Mouse (Mus musculus): ENCODE results near the gene Fosl1.

Gene Fosl1

DNA sequence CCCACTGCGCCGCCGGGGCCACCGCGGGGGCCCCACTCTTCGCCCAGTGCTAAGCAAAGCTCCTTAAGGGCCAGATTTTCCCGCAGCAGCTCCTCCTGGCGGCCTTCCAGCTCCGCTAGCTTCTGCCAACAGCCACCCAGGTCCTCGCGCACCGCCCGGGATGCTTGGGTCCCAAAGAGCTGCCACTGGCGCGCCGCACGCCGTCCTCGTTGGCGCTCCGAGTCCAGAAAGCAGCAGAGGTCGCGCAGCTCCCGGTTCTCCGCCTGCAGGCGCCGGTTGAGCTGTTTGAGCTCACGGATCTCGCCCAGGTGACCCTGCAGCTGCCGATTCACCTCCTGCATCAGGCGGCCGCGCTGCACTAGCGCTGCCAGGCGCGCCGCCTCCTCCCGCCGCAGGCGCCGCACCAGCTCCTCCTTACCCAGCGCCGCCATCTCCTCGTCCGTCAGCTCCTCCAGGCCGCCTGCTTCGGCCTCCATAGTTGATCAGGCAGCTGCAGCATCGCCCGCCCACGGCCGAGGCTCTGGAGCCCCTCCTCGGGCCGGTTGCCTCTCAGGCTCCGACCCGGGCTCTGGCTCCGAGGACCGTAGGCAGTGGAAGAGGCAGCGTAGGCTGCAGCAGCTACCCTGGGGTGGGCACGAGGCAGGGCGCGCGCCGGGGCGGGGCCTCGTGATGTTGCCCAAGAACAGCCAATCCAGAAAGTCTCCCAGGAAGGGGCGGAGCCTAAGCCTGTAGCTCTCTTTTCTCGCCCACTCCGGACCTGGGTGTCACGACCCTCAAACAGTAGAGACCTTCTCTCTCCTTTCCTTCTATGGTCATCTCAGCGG, 9.8 kb downstream of the Fosl1 start:
- peak; percentile 94 for DNase-seq (ENCODE audit: low read depth, low spot score)

DNA sequence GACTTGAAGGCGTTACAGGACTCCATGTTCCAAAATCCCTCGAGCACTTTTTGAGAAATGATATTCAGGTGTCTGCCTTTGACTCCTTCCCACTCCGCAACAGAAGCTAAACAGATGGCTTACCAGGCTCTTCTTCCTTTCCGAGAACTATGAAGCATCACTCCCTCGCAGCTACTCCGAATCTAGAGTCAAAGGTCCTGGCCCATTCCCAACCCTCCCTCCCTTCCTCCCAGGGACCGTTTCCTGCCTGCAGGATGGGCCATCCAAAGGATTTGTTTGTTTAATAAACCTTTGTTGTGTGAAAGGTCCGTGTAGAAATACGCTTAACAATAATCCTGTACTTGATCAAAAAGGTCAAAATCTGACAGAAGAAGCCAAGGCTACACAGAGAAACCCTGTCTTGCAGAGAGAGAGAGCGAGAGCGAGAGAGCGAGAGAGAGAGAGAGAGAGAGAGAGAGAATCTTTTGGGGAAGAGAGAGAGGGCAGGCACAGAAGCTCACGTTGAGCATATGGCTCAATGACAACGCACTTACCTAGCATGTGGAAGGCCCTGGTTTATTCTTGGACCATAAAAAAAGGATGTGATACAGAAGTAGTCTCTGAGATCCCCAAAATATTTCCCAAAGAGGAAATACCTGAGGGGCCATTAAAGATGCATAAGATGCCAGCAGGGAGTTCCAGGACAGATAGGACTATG, 10.5 kb downstream of the Fosl1 start, which contains the start of gene Ccdc85b:
Gene Ccdc85b (minus strand): TSS at position 149 of the 697 bp plus-strand sequence.
- no peak for DNase-seq (ENCODE audit: low read depth, low spot score)

GRCm38 (mm10) chr19:5459019-5459418, 11.7 kb downstream of the Fosl1 start:
- DNase-seq (ENCODE audit: low read depth, low spot score) = no peak

DNA sequence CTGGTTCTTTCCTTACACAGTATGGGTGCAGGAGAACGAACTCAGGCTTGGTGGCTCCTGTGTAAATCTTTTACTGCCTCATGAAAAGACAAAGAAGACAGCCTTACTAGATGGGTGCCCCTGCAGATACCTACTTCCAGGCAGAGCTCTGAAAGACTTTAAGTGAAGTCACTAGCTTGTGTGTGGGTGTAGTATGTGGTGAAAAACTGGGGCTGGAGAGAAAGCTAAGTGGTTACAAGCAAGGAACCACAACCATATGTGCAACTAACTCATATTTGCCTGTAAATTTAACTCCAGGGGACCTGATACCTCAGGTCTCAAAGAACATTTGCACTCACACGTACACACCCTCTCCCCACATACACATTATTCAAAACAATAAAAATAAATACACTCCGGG, 12.5 kb downstream of the Fosl1 start:
- peak; percentile 45 for DNase-seq (ENCODE audit: low read depth, low spot score)

- peak; percentile 89 for DNase-seq (ENCODE audit: low read depth, low spot score)
Observed at GRCm38 (mm10) chr19:5460465-5460911, 13.1 kb downstream of the Fosl1 start, which contains the start of gene Fibp. Gene Fibp, plus strand, starts transcription at chr19:5460615.

- no peak for DNase-seq (ENCODE audit: low read depth, low spot score)
Observed at GRCm38 (mm10) chr19:5461411-5461810, 14.1 kb downstream of the Fosl1 start.

- no peak for DNase-seq (ENCODE audit: low read depth, low spot score)
Observed at GRCm38 (mm10) chr19:5463212-5463611, 15.9 kb downstream of the Fosl1 start.

DNA sequence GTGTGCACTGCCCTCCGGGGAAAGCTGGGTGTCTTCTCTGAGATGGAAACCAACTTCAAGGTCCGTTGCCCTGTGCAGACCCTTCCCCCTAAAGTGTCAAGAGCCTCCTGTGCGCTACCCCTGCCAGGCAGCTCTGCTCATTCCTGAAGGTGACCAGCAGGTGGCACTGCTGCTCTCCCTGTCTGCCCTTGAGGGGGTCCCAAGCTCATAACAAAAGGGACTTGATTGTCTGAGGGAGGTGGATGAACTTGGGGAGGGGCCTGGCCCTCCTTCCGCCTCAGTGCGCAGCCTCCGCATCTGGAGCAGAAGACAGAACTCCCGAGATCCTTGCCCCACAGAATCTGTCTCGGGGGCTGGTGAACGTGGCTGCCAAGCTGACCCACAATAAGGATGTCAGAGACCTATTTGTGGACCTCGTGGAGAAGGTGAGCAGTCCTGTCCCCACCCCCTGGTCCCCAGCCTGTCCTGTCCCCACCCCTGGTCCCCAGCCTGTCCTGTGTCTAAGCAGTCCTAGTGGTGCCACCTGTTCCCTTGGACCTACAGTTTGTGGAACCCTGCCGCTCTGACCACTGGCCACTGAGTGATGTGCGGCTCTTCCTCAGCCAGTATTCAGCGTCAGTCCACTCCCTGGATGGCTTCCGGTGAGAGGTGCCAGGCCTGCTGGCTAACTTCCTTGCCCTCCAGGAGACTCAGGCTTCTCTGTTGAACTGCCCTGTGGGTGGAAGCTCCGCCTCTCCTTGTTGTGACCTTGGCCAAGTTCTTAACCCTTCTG, 16.6 kb downstream of the Fosl1 start:
- peak; percentile 55 for DNase-seq (ENCODE audit: low read depth, low spot score)

GRCm38 (mm10) chr19:5465037-5465436, 17.7 kb downstream of the Fosl1 start:
- DNase-seq (ENCODE audit: low read depth, low spot score) = no peak

DNA sequence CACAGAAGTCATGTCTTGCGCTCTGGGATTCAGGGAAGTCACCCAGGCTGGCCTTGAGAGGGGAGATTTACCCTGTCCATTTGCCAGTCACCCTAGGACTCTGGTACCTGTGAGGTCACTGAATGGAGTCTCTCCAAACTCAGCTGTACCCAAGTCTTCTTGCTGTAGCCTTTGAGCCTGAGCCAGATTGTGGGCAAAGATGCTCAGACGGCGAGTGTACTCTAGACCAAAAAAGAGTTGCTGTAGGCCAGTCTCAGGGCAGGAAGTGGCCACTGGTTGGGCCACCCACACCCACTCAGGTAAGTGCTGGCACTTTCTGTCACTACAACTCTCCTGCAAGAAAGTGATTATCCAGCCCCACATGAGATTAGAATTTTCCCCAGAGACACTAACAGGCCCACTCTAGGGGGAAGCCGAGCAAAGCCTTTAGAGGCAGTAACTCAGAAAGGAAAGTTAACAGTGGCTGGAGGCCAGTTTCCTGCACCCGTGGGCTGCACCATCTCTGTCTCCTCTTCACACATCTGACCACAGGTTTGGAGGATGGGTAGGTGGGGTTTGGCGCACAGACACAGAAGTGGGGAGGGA, 19.7 kb downstream of the Fosl1 start:
- DNase-seq (ENCODE audit: low read depth, low spot score) = no peak

DNA sequence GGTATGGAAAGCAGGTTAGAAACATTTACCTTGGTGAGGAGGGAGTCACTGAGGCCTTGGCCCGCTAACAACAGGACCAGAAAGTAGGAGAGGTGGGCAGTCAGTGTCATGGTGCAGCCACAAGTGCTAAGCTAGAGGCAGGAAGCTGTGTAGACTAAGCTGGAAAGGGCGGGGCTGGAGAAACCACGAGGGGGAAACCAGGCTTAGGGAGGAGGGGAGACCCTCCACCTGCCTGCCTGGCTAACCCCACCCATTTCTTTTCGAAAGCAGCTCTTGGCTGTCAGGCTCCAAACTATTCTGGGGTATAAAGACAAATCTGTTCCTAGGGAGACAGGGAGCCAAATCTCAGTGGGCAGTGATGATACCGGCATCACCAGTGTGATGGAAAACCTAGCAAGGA, 21.0 kb downstream of the Fosl1 start, which contains the start of gene Ctsw:
Gene Ctsw (minus strand): TSS at position 134 of the 400 bp plus-strand sequence.
- DNase-seq (ENCODE audit: low read depth, low spot score) = peak; percentile 69

- DNase-seq (ENCODE audit: low read depth, low spot score) = no peak
Observed at GRCm38 (mm10) chr19:5471846-5472245, 24.5 kb downstream of the Fosl1 start.

GRCm38 (mm10) chr19:5472857-5473256, 25.5 kb downstream of the Fosl1 start:
- DNase-seq (ENCODE audit: low read depth, low spot score) = no peak

DNA sequence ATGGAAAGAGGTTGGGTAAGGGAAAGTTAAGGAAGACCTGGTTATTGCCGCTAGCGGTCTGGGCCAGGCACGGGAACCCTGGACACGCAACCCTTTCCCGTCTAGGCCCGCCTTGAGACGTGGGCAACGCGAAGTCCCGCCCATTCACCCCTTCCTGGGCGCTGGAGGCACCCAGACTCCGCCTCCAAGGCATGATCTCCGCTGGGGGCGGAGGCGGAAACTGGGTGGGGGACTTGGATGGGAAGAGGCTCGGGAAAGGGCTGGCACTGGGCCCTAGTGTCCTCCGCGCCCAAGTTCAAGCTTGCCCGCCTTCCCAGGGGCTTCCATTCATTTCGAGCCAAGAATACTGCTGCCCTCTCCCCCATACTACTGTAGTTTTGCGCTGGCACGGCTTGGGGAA, 26.4 kb downstream of the Fosl1 start, which contains the start of gene Efemp2:
Gene Efemp2 (plus strand): TSS at position 235 of the 400 bp plus-strand sequence.
- peak; percentile 64 for DNase-seq (ENCODE audit: low read depth, low spot score)

DNA sequence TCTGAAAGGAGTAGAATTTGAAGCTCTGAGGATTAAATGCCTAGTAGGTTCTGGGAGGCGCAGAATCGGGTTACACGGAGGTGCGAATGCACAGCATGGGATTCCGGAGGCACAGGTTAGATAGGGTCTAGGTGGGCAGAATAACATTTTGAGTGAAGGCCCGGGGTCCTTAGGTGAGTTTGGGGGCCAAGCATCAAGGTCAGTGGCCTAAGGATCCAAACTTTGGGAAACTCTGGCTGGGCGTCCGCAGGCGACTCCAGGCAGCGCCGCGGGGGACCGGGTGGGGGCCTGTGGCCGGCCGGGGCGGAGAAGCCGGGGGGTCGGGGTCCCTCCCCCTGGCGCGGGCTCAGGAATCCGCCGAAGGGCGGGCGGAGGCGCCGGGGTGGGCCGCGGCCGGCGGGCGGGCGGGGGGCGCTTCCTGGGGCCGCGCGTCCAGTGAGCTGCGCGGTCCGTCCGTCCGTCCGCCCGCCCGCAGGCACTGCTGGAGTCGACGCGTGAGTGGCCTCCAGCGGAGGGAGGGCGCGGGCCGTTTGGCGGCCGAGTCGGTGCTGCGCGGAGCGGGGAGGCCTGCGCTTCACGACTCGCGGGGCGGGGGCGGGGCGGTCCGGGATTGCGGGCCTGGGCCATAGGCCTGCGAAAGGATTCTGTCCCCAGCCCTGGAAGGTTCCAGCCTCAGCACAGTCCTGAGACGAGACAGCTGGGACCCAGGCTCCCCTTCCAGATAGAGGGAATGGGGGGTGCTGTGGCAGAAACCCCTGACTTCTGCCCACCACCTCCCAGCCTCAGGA, 27.1 kb downstream of the Fosl1 start:
- DNase-seq (ENCODE audit: low read depth, low spot score) = no peak

DNA sequence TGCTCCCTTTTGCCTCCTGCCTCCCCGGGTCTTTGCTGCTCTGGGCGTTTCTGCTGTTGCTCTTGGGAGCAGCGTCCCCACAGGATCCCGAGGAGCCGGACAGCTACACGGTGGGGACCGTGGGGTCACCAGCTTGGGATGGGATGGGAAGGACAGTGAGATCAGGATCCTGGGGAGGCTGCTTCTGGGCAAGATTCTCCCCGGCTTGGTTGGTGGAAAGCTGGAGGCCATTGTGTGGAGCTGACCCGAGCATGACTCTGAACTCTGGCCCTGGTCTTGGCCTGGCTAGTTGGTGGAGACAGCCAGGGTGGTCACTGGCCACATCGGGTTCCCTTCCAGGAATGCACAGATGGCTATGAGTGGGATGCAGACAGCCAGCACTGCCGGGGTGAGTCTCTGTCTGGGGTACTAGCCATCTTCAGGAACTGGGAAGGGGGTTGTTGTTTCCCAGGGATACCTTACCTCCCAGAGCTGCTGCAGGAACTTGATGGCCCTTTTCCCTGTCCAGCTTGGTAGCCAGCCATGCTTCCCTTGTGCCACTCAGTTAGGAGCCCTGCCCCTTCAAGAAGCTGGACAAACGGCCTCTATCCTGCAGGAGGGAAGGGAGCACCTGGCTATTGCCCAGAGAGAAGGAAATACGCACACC, 27.8 kb downstream of the Fosl1 start:
- no peak for DNase-seq (ENCODE audit: low read depth, low spot score)

GRCm38 (mm10) chr19:5477004-5477667, 29.8 kb downstream of the Fosl1 start:
- DNase-seq (ENCODE audit: low read depth, low spot score) = no peak

- DNase-seq (ENCODE audit: low read depth, low spot score) = no peak
Observed at GRCm38 (mm10) chr19:5477668-5478300, 30.4 kb downstream of the Fosl1 start.

- DNase-seq (ENCODE audit: low read depth, low spot score) = no peak
Observed at GRCm38 (mm10) chr19:5480016-5480415, 32.7 kb downstream of the Fosl1 start.

Measured in CD4-positive helper T cell, adult 2 months (primary cell).